Mouse (Mus musculus): Measurements from ENCODE around the gene Ipo7.

DNA sequence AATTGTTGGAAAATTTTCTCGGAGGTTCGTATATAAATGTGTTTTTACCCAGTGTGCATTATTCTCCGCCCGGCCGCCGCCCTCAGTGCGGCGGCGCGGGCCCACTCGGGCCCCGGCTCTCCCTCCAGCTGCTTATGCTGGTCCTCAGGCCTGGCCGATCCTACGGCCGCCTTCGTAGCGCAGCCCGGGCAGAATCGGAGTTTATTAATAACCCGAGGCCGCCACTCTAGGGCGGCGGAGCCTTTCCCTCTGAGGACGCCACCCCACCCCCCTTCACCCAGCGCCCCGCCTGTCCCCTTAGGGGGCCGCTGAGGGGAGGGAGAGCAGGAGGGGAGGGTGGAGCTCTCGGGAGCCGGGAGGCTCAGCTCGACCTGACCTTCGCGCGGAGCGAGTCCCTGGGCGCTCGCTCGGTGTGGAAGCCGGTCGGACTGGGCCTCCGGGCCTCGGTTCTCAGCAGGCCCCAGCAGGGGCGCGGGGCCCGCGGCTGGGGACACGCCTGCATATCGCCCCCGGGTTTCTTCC is 43.7 kb downstream of the Ipo7 start:
- no peak for TF ChIP-seq CTCF (IDR thresholded peaks at IDR 0.05; ENCODE audit: extremely low read depth, insufficient read depth, insufficient read length, insufficient replicate concordance)
- peak; percentile 76 for TF ChIP-seq POLR2A (IDR thresholded peaks at IDR 0.05; ENCODE audit: low read depth, low read length)
